Mouse (Mus musculus) MEL (cell line): Measurements from ENCODE around the gene Ucn2. TPM values are rescaled to one million over a fixed set of nuclear protein-coding genes. Genes with fewer than 3 reads are reported as not detected.

Source experiments
- DNase-seq: peaks from one replicate; pipeline ENCODE4 v3.0.0; 2011; ENCODE audit warnings: low read depth, low spot score
- H3K27ac ChIP-seq: 2 replicates; pipeline ENCODE4 v1.5.1; 2012; ENCODE audit warnings: low read depth, mild to moderate bottlenecking, control low read depth, low read length, moderate library complexity; ENCODE audit not compliant: control insufficient read depth
- H3K27me3 ChIP-seq, 2 experiments: fragments of 150-350 bp in 1 of 2; sonication (generic) in 1 of 2; 2 replicates each; pipeline ENCODE4 v1.6.1; 2012; ENCODE audit warnings: low read length in 2 of 2, mild to moderate bottlenecking in 2 of 2, improper control_type of control experiment in 1 of 2, moderate library complexity in 1 of 2; ENCODE audit not compliant: insufficient read depth in 2 of 2, control insufficient read depth in 1 of 2
- H3K36me3 ChIP-seq, 2 experiments: 2 replicates each; pipeline ENCODE4 v1.6.1; 2012 to 2014; ENCODE audit warnings: low read length in 2 of 2, improper control_type of control experiment in 1 of 2, inconsistent platforms in 1 of 2, mild to moderate bottlenecking in 1 of 2; ENCODE audit not compliant: insufficient read depth in 2 of 2, control insufficient read depth in 1 of 2
- H3K4me1 ChIP-seq, 2 experiments: fragments of 150-350 bp in 1 of 2; sonication (generic) in 1 of 2; 2 replicates each; pipeline ENCODE4 v1.6.1; 2012; ENCODE audit warnings: low read length in 2 of 2, improper control_type of control experiment in 1 of 2, mild to moderate bottlenecking in 1 of 2; ENCODE audit not compliant: insufficient read depth in 2 of 2, control insufficient read depth in 1 of 2
- H3K4me3 ChIP-seq, 2 experiments: fragments of 150-350 bp in 1 of 2; sonication (generic) in 1 of 2; 2 replicates each; pipeline ENCODE4 v1.5.1; 2012; ENCODE audit warnings: low read depth in 2 of 2, low read length in 2 of 2, mild to moderate bottlenecking in 2 of 2, moderate library complexity in 2 of 2, control low read depth in 1 of 2, improper control_type of control experiment in 1 of 2; ENCODE audit not compliant: control insufficient read depth in 1 of 2, insufficient read depth in 1 of 2
- H3K79me2 ChIP-seq: 2 replicates; pipeline ENCODE4 v1.6.1; 2012; ENCODE audit warnings: mild to moderate bottlenecking, low read length, moderate library complexity; ENCODE audit not compliant: control insufficient read depth, poor library complexity, insufficient read depth
- H3K9ac ChIP-seq: 2 replicates; pipeline ENCODE4 v1.6.1; 2012; ENCODE audit warnings: low read depth, mild to moderate bottlenecking, control low read depth, low read length, moderate library complexity; ENCODE audit not compliant: control insufficient read depth, poor library complexity, severe bottlenecking
- H3K9me3 ChIP-seq: fragments of 150-350 bp; sonication (generic); replicated peaks from 2 replicates; pipeline ENCODE4 v1.6.1; 2012; ENCODE audit warnings: mild to moderate bottlenecking, low read length, improper control_type of control experiment, moderate library complexity; ENCODE audit not compliant: insufficient read depth
- BHLHE40 ChIP-seq: IDR thresholded peaks from 2 replicates; pipeline ENCODE4 v1.6.1; 2012; ENCODE audit warnings: low read depth, mild to moderate bottlenecking, inconsistent platforms, low read length, improper control_type of control experiment, borderline replicate concordance
- CHD1 ChIP-seq: IDR thresholded peaks from 2 replicates; pipeline ENCODE4 v1.6.1; 2012; ENCODE audit warnings: low read depth, mild to moderate bottlenecking, inconsistent platforms, low read length, improper control_type of control experiment
- CHD2 ChIP-seq: IDR thresholded peaks from 2 replicates; pipeline ENCODE4 v1.6.1; 2011; ENCODE audit warnings: low read length, improper control_type of control experiment
- CTCF ChIP-seq, 3 experiments: IDR thresholded peaks in 2 of 3; conservative IDR thresholded peaks in 1 of 3; 2 replicates each; pipeline ENCODE4 v1.5.1; 2011 to 2012; ENCODE audit warnings: low read length in 3 of 3, low read depth in 2 of 3, mild to moderate bottlenecking in 2 of 3, improper control_type of control experiment in 1 of 3, inconsistent platforms in 1 of 3, mixed read lengths in 1 of 3, moderate library complexity in 1 of 3; ENCODE audit not compliant: control insufficient read depth in 1 of 3, insufficient read depth in 1 of 3, poor library complexity in 1 of 3, severe bottlenecking in 1 of 3
- E2F4 ChIP-seq: IDR thresholded peaks from 2 replicates; pipeline ENCODE4 v1.6.1; 2011; ENCODE audit warnings: low read depth, low read length, improper control_type of control experiment, borderline replicate concordance
- ELF1 ChIP-seq: IDR thresholded peaks from 2 replicates; pipeline ENCODE4 v1.6.1; 2014; ENCODE audit warnings: low read depth, mild to moderate bottlenecking, inconsistent platforms, low read length, improper control_type of control experiment, moderate library complexity
- ETS1 ChIP-seq: IDR thresholded peaks from 2 replicates; pipeline ENCODE4 v1.6.1; 2012; ENCODE audit warnings: low read depth, mild to moderate bottlenecking, inconsistent platforms, low read length, improper control_type of control experiment, moderate library complexity
- GABPA ChIP-seq: IDR thresholded peaks from 2 replicates; pipeline ENCODE4 v1.6.1; 2012; ENCODE audit warnings: low read depth, mild to moderate bottlenecking, inconsistent platforms, low read length, improper control_type of control experiment, moderate library complexity
- GATA1 ChIP-seq: IDR thresholded peaks from 2 replicates; pipeline ENCODE4 v1.6.1; 2011; ENCODE audit warnings: low read depth, low read length, improper control_type of control experiment
- HCFC1 ChIP-seq: IDR thresholded peaks from 2 replicates; pipeline ENCODE4 v1.6.1; 2012; ENCODE audit warnings: low read depth, mild to moderate bottlenecking, inconsistent platforms, low read length, improper control_type of control experiment, moderate library complexity
- JUND ChIP-seq: IDR thresholded peaks from 2 replicates; pipeline ENCODE4 v1.6.1; 2011; ENCODE audit warnings: low read depth, mild to moderate bottlenecking, improper control_type of control experiment, low read length
- KAT2A ChIP-seq: conservative IDR thresholded peaks from 2 replicates; pipeline ENCODE4 v1.6.1; 2012; ENCODE audit warnings: low read depth, low read length, improper control_type of control experiment, inconsistent platforms
- MAFK ChIP-seq: IDR thresholded peaks from 2 replicates; pipeline ENCODE4 v1.6.1; 2011; ENCODE audit warnings: low read depth, mild to moderate bottlenecking, low read length, improper control_type of control experiment, borderline replicate concordance
- MAX ChIP-seq: IDR thresholded peaks from 2 replicates; pipeline ENCODE4 v1.6.1; 2011; ENCODE audit warnings: low read length, improper control_type of control experiment
- MEF2A ChIP-seq: IDR thresholded peaks from 2 replicates; pipeline ENCODE4 v1.6.1; 2014; ENCODE audit warnings: low read depth, mild to moderate bottlenecking, inconsistent platforms, low read length, improper control_type of control experiment; ENCODE audit not compliant: poor library complexity, insufficient replicate concordance, severe bottlenecking; ENCODE audit errors: extremely low read depth
- MYB ChIP-seq: IDR thresholded peaks from 2 replicates; pipeline ENCODE4 v1.6.1; 2011; ENCODE audit warnings: mild to moderate bottlenecking, low read depth, low read length, improper control_type of control experiment
- MYC ChIP-seq: IDR thresholded peaks from 2 replicates; pipeline ENCODE4 v1.6.1; 2011; ENCODE audit warnings: low read depth, mild to moderate bottlenecking, low read length, improper control_type of control experiment, moderate library complexity
- NRF1 ChIP-seq: IDR thresholded peaks from 2 replicates; pipeline ENCODE4 v1.6.1; 2014; ENCODE audit warnings: low read depth, mild to moderate bottlenecking, inconsistent platforms, low read length, improper control_type of control experiment, moderate library complexity; ENCODE audit not compliant: poor library complexity, insufficient read depth, severe bottlenecking
- POLR2AphosphoS5 ChIP-seq: IDR thresholded peaks from 2 replicates; pipeline ENCODE4 v1.6.1; 2012; ENCODE audit warnings: low read depth, borderline replicate concordance, mild to moderate bottlenecking, inconsistent platforms, low read length, moderate library complexity, mixed read lengths
- RAD21 ChIP-seq: IDR thresholded peaks from 2 replicates; pipeline ENCODE4 v1.6.1; 2011; ENCODE audit warnings: mild to moderate bottlenecking, low read depth, low read length, improper control_type of control experiment
- SIN3A ChIP-seq: IDR thresholded peaks from 2 replicates; pipeline ENCODE4 v1.6.1; 2012; ENCODE audit warnings: low read length, improper control_type of control experiment, inconsistent platforms
- SMC3 ChIP-seq: IDR thresholded peaks from 2 replicates; pipeline ENCODE4 v1.6.1; 2011; ENCODE audit warnings: low read depth, low read length, improper control_type of control experiment
- TAL1 ChIP-seq: IDR thresholded peaks from 2 replicates; pipeline ENCODE4 v1.6.1; 2012; ENCODE audit warnings: mild to moderate bottlenecking, inconsistent platforms, low read length, moderate library complexity, mixed read lengths
- TBP ChIP-seq: IDR thresholded peaks from 2 replicates; pipeline ENCODE4 v1.8.0; 2011; ENCODE audit warnings: low read depth, low read length, improper control_type of control experiment
- TCF12 ChIP-seq: IDR thresholded peaks from 2 replicates; pipeline ENCODE4 v1.6.1; 2014; ENCODE audit warnings: low read depth, mild to moderate bottlenecking, inconsistent platforms, low read length, improper control_type of control experiment, moderate library complexity
- USF1 ChIP-seq: IDR thresholded peaks from 2 replicates; pipeline ENCODE4 v1.6.1; 2014; ENCODE audit warnings: low read depth, mild to moderate bottlenecking, inconsistent platforms, low read length, improper control_type of control experiment, moderate library complexity
- ZC3H11A ChIP-seq: IDR thresholded peaks from 2 replicates; pipeline ENCODE4 v1.6.1; 2012; ENCODE audit warnings: low read depth, mild to moderate bottlenecking, inconsistent platforms, low read length, improper control_type of control experiment
- ZKSCAN1 ChIP-seq: IDR thresholded peaks from 2 replicates; pipeline ENCODE4 v1.6.1; 2012; ENCODE audit warnings: low read depth, mild to moderate bottlenecking, inconsistent platforms, low read length, improper control_type of control experiment, moderate library complexity
- ZNF384 ChIP-seq: IDR thresholded peaks from 2 replicates; pipeline ENCODE4 v1.6.1; 2012; ENCODE audit warnings: low read depth, mild to moderate bottlenecking, inconsistent platforms, low read length, improper control_type of control experiment
- polyA plus RNA-seq, 2 experiments: library from polyadenylated mRNA; stranded (reverse) in 1 of 2; unstranded in 1 of 2; fragments of >175 nt in 1 of 2; fragments of >200 nt in 1 of 2; gene quantifications; 2 replicates each; pipeline versions ENCODE4 v1.2.1 to v1.2.4; 2012; ENCODE audit warnings: low replicate concordance in 2 of 2, low read depth in 1 of 2; ENCODE audit not compliant: insufficient read length in 2 of 2, insufficient read depth in 1 of 2, missing spikeins in 1 of 2
- total RNA-seq: library from RNA; depleted of rRNA; stranded (reverse); fragments of 300-350 nt; gene quantifications from 2 replicates; pipeline ENCODE4 v1.2.3, GENCODE M21; 2012; rRNA removed

Ucn2 gene
- total RNA-seq (0.12 TPM in 1 of 2 replicates, not detected in the other), polyA plus RNA-seq (under 1 TPM in 1 of 2 experiments, not detected in 1; 0.19 TPM)

GRCm38 (mm10) chr9:108985710-108986109 is at the start of gene Ucn2:
TSS of gene Ucn2 (plus strand) at chr9:108986010.
- Histone ChIP-seq H3K36me3 (peaks cover 0 to 6% of the 10 kb centered on the region in 2 experiments; a peak in 2 of 4 replicates), H3K4me1 (peaks cover 3 to 31% of the 10 kb centered on the region in 2 experiments)

GRCm38 (mm10) chr9:108936418-108937364 is 49.1 kb upstream of the Ucn2 start, which contains the start of gene Uqcrc1:
TSS of gene Uqcrc1 (plus strand) at chr9:108936633.
- no peaks in the 10 kb centered on the region for H3K9me3 ChIP-seq
- peak; percentile 98 for DNase-seq
- peak within 1 kb of the TSS; percentile 72 to 90 for H3K4me3 ChIP-seq
- H3K79me2 ChIP-seq, result peaks cover 25% of the 10 kb centered on the region
- H3K27ac ChIP-seq, result peak within 1 kb of the TSS; percentile 40
- peaks cover 7 to 12% of the 10 kb centered on the region in 2 experiments for H3K36me3 ChIP-seq
- peak within 1 kb of the TSS; percentile 91 for H3K9ac ChIP-seq
- peaks cover 0 to 6% of the 10 kb centered on the region in 2 experiments; a peak in 2 of 4 replicates for H3K4me1 ChIP-seq
- no peaks in the 10 kb centered on the region; a peak in 1 of 4 replicates for H3K27me3 ChIP-seq
- TF ChIP-seq SIN3A (peak; percentile 86), ELF1 (peak; percentile 75), MYB (no peak), SMC3 (peak; percentile 44), TBP (peak; percentile 87), MAX (peak; percentile 46; the same call in 1 of the 2 replicates), CHD2 (no peak), MYC (peak; percentile 12; the same call in 1 of the 2 replicates), MEF2A (no peak), HCFC1 (peak; percentile 87), CHD1 (no peak), MAFK (no peak), TAL1 (no peak), E2F4 (no peak), TCF12 (peak; percentile 63; the same call in 1 of the 2 replicates), NRF1 (peak; percentile 99; the same call in 1 of the 2 replicates), BHLHE40 (no peak), GATA1 (no peak), KAT2A (no peak; the same call in 1 of the 2 replicates), POLR2AphosphoS5 (no peak), ETS1 (no peak), JUND (no peak)

More at GRCm38 (mm10) chr9:108985710-108986109, at the start of gene Ucn2:
- H3K4me3 ChIP-seq, result no peak within 1 kb of the TSS
- H3K27me3 ChIP-seq, result no peaks in the 10 kb centered on the region
- TF ChIP-seq ZKSCAN1 (no peak), CTCF (IDR thresholded peaks at IDR 0.05 in 2 of 3, conservative IDR thresholded peaks at IDR 0.05 in 1 of 3; ENCODE audit: control insufficient read depth in 1 of 3, insufficient read depth in 1 of 3, low read depth in 2 of 3, low read length in 3 of 3, poor library complexity in 1 of 3, severe bottlenecking in 1 of 3) (no peak), ETS1 (no peak), GABPA (no peak), ZNF384 (no peak), ELF1 (no peak), MAX (no peak), RAD21 (no peak), USF1 (no peak), TBP (no peak), TCF12 (no peak), ZC3H11A (no peak), MYB (no peak), E2F4 (no peak), MEF2A (no peak), MYC (no peak), BHLHE40 (no peak)
- H3K9ac ChIP-seq, result no peak within 1 kb of the TSS
- H3K79me2 ChIP-seq, result no peaks in the 10 kb centered on the region
- no peak within 1 kb of the TSS for H3K27ac ChIP-seq
- DNase-seq, result no peak
- H3K9me3 ChIP-seq, result no peaks in the 10 kb centered on the region
